Mouse (Mus musculus): ENCODE measurements around the gene Nptx2. TPM values are rescaled to one million over a fixed set of nuclear protein-coding genes. Genes with fewer than 3 reads are reported as not detected.

Gene Nptx2
- polyA plus RNA-seq, 1 experiment from 2014 or later, result 0.97 TPM

GRCm38 (mm10) chr5:144542711-144543308 lies 2.9 kb upstream of the Nptx2 start:
- no peaks in the 10 kb centered on the region for H3K9me3 ChIP-seq
- H3K4me1 ChIP-seq, result peaks cover 25% of the 10 kb centered on the region
- no peak overlapping the region for H3K4me3 ChIP-seq
- WGBS, result 31% methylated on average over 12 of the region's 12 CpGs
- H3K27ac ChIP-seq, result no peak overlapping the region
- no peaks in the 10 kb centered on the region for H3K36me3 ChIP-seq (replicated peaks)
- H3K27me3 ChIP-seq (ENCODE audit: poor library complexity, severe bottlenecking), result peaks cover 51% of the 10 kb centered on the region
- no peak for DNase-seq (ENCODE audit: extremely low spot score, low spot score)

DNA sequence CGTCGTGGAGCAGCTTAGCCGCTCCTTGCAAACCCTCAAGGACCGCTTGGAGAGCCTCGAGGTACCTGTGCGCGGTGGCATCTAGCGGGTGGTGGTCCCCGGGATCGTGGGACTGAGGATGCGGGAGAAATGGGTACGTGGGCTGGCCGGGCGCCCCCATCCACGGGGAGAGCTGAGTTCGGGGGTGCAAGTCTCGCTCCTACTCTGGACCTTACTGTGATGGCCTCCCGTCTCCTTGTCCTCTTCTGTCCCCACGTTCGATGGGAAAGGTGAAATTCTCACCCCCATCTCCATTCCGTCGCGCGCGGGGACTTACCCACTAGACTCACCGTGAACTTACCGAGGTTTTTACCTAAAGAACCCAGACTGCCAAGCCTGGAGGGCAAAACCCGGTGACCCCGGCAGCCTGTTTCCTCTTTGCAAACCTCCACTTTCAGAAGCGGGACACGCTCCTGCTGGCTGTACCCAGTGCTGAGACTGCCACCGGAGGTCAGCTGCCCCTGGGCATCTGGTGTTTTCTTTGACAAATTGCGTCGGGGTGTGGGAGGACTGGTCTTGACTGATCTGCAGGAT lies 807 bp downstream of the Nptx2 start:
- no peaks in the 10 kb centered on the region for H3K9me3 ChIP-seq
- peak overlapping the region; percentile 77 for H3K27ac ChIP-seq
- 2% methylated on average over 34 of the region's 34 CpGs for whole genome bisulfite sequencing
- peaks cover 53% of the 10 kb centered on the region for H3K4me1 ChIP-seq
- DNase-seq (ENCODE audit: extremely low spot score, low spot score), result peak; percentile 38
- H3K27me3 ChIP-seq (ENCODE audit: poor library complexity, severe bottlenecking), result peaks cover 88% of the 10 kb centered on the region
- peak overlapping the region; percentile 51 for H3K4me3 ChIP-seq
- H3K36me3 ChIP-seq (replicated peaks), result no peaks in the 10 kb centered on the region

- peak overlapping the region; percentile 51 for H3K4me3 ChIP-seq
- no peaks in the 10 kb centered on the region for H3K36me3 ChIP-seq (replicated peaks)
- WGBS, result 14% methylated on average over 9 of the region's 9 CpGs
- no peak for DNase-seq (ENCODE audit: extremely low spot score, low spot score)
- peaks cover 97% of the 10 kb centered on the region for H3K27me3 ChIP-seq (ENCODE audit: poor library complexity, severe bottlenecking)
- H3K9me3 ChIP-seq, result no peaks in the 10 kb centered on the region
- H3K4me1 ChIP-seq, result peaks cover 54% of the 10 kb centered on the region
- H3K27ac ChIP-seq, result no peak overlapping the region
Observed at GRCm38 (mm10) chr5:144547333-144547878, 1.7 kb downstream of the Nptx2 start.

DNA sequence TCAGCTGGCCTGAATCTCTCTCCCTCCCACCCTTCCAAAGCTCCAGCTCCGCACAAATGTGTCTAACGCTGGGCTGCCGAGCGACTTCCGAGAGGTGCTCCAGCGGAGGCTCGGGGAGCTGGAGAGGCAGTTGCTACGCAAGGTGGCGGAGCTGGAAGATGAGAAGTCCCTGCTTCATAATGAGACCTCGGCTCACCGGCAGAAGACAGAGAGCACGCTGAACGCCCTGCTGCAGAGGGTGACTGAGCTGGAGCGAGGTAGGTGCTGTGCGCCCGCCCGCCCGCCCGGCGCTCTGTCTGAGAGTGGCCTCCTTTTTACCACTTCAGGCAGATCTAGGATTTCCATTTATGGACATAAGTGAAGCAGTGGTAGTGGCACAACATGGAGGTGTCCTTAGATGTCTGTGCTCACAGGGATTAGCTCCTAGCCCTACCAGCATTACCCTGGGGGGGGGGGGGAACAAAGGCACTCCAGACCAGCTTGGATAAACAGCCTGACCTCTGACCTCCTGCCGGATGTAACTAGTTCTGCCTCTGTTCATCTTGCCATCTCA lies 2.5 kb downstream of the Nptx2 start:
- Histone ChIP-seq H3K27ac (peak overlapping the region; percentile 68), H3K4me3 (peak overlapping the region; percentile 51), H3K36me3 (replicated peaks) (no peaks in the 10 kb centered on the region), H3K4me1 (peaks cover 54% of the 10 kb centered on the region), H3K27me3 (ENCODE audit: poor library complexity, severe bottlenecking) (peaks cover 100% of the 10 kb centered on the region), H3K9me3 (no peaks in the 10 kb centered on the region)
- peak; percentile 55 for DNase-seq (ENCODE audit: extremely low spot score, low spot score)
- 3% methylated on average over 21 of the region's 21 CpGs for WGBS

DNA sequence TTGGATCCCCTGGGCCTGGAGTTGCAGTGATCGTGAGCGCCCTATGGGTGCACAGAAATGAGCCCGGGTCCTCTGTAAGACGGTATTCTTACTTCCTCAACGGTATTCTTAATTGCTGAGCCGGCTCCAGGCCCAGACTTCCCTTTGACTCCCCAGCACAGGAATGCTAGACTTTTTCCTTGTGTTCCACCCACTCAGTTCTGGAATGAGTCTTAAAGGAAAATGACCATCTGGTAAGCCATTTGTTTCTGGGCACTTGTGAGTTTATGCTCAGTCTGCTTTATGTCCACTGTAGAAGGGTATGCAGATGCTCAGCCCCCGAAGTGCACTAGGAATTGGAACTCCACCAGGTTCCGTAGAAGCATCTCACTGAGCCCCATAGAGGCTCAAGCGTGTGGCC lies 4.3 kb downstream of the Nptx2 start:
- peaks cover under 1% of the 10 kb centered on the region; the same call in 1 of the 2 replicates for H3K36me3 ChIP-seq (replicated peaks)
- DNase-seq (ENCODE audit: extremely low spot score, low spot score), result no peak
- peaks cover 60% of the 10 kb centered on the region for H3K4me1 ChIP-seq
- 90% methylated on average over 9 of the region's 9 CpGs for WGBS
- no peak overlapping the region for H3K27ac ChIP-seq
- H3K9me3 ChIP-seq, result no peaks in the 10 kb centered on the region
- no peak overlapping the region for H3K4me3 ChIP-seq
- peaks cover 100% of the 10 kb centered on the region for H3K27me3 ChIP-seq (ENCODE audit: poor library complexity, severe bottlenecking)

DNA sequence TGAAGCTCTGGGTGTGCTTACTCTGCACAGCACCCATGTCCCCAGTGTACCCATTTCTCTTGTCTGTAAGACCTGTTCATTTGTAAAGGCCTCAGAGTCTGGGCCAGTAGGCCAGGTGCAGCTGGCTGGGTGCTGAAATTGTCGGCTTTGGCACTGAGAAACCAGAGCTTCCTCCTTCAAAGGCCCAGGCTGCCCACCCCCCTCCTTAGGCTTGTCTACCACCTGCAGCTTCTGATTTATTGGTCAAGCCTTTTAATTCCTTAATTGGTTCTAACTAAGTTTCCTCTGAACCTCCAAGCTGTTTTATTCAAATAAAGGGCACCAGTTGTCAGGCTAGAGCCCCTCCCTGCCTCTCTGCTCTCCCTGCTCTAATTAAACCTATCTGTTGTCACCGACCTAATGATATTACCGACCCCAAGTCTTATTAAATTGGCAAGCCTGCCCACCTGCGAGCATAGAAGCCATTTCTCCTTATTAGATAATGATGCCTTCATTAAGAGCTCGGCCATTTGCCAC lies 5.0 kb downstream of the Nptx2 start:
- H3K4me1 ChIP-seq, result peaks cover 54% of the 10 kb centered on the region
- H3K36me3 ChIP-seq (replicated peaks), result peaks cover 5% of the 10 kb centered on the region; the same call in 1 of the 2 replicates
- WGBS, result 44% methylated on average over 5 of the region's 5 CpGs
- H3K27ac ChIP-seq, result no peak overlapping the region
- H3K9me3 ChIP-seq, result no peaks in the 10 kb centered on the region
- no peak overlapping the region for H3K4me3 ChIP-seq
- no peak for DNase-seq (ENCODE audit: extremely low spot score, low spot score)
- peaks cover 98% of the 10 kb centered on the region for H3K27me3 ChIP-seq (ENCODE audit: poor library complexity, severe bottlenecking)

- peak; percentile 31 for DNase-seq (ENCODE audit: extremely low spot score, low spot score)
Observed at GRCm38 (mm10) chr5:144556710-144557109, 11.0 kb downstream of the Nptx2 start.

GRCm38 (mm10) chr5:144557363-144557762 lies 11.7 kb downstream of the Nptx2 start:
- H3K4me3 ChIP-seq, result no peak overlapping the region
- H3K27me3 ChIP-seq (ENCODE audit: poor library complexity, severe bottlenecking), result peaks cover 31% of the 10 kb centered on the region
- H3K9me3 ChIP-seq, result no peaks in the 10 kb centered on the region
- peaks cover 25% of the 10 kb centered on the region for H3K4me1 ChIP-seq
- DNase-seq (ENCODE audit: extremely low spot score, low spot score), result no peak
- peaks cover 8% of the 10 kb centered on the region; the same call in 1 of the 2 replicates for H3K36me3 ChIP-seq (replicated peaks)
- H3K27ac ChIP-seq, result peak overlapping the region; percentile 77; the same call in 1 of the 2 replicates
- 69% methylated on average over 8 of the region's 8 CpGs for WGBS

More at GRCm38 (mm10) chr5:144556710-144557109, 11.0 kb downstream of the Nptx2 start:
- peaks cover 38% of the 10 kb centered on the region for H3K27me3 ChIP-seq (ENCODE audit: poor library complexity, severe bottlenecking)
- H3K4me3 ChIP-seq, result no peak overlapping the region
- H3K9me3 ChIP-seq, result no peaks in the 10 kb centered on the region
- H3K36me3 ChIP-seq (replicated peaks), result peaks cover 8% of the 10 kb centered on the region; the same call in 1 of the 2 replicates
- H3K4me1 ChIP-seq, result peaks cover 25% of the 10 kb centered on the region
- 36% methylated on average over 10 of the region's 10 CpGs for WGBS
- peak overlapping the region; percentile 77 for H3K27ac ChIP-seq

DNA sequence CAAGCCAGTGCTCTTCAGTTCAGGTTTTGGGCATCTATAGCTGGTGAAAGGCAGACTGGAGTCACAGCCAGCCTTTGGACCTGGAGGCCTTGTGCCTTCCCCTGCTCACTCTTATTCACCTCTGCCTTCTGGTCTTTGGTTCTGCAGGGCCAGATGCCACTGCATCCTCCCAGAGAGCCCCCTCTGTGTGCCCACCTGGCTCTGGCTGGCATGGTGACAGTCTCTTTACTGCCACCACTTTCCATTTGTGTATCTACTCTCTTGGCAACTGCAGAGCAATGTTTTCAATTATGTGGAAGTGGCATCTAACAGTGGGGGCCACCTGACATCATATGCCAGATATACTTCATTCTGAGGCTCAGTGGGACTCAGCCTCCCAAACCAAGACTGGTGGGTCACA lies 12.8 kb downstream of the Nptx2 start:
- Histone ChIP-seq H3K9me3 (no peaks in the 10 kb centered on the region), H3K27me3 (ENCODE audit: poor library complexity, severe bottlenecking) (peaks cover 20% of the 10 kb centered on the region), H3K4me3 (no peak overlapping the region), H3K36me3 (replicated peaks) (peaks cover 8% of the 10 kb centered on the region; the same call in 1 of the 2 replicates), H3K27ac (peak overlapping the region; percentile 35; the same call in 1 of the 2 replicates), H3K4me1 (peaks cover 25% of the 10 kb centered on the region)
- no peak for DNase-seq (ENCODE audit: extremely low spot score, low spot score)

- no peaks in the 10 kb centered on the region for H3K36me3 ChIP-seq (replicated peaks)
- H3K27me3 ChIP-seq (ENCODE audit: poor library complexity, severe bottlenecking), result no peaks in the 10 kb centered on the region
- peaks cover 6% of the 10 kb centered on the region; the same call in 1 of the 2 replicates for H3K4me1 ChIP-seq
- WGBS, result 86% methylated on average over 4 of the region's 4 CpGs
- H3K9me3 ChIP-seq, result no peaks in the 10 kb centered on the region
- DNase-seq (ENCODE audit: extremely low spot score, low spot score), result no peak
- H3K4me3 ChIP-seq, result no peak overlapping the region
- no peak overlapping the region for H3K27ac ChIP-seq
Observed at GRCm38 (mm10) chr5:144565739-144566138, 20.0 kb downstream of the Nptx2 start.

GRCm38 (mm10) chr5:144585100-144585499 lies 39.4 kb downstream of the Nptx2 start:
- Histone ChIP-seq H3K4me3 (no peak overlapping the region), H3K9me3 (peaks cover 39% of the 10 kb centered on the region; the same call in 1 of the 2 replicates), H3K27me3 (ENCODE audit: poor library complexity, severe bottlenecking) (no peaks in the 10 kb centered on the region), H3K4me1 (no peaks in the 10 kb centered on the region), H3K27ac (no peak overlapping the region), H3K36me3 (replicated peaks) (no peaks in the 10 kb centered on the region)
- 91% methylated on average over 5 of the region's 5 CpGs for WGBS
- DNase-seq (ENCODE audit: extremely low spot score, low spot score), result no peak

DNA sequence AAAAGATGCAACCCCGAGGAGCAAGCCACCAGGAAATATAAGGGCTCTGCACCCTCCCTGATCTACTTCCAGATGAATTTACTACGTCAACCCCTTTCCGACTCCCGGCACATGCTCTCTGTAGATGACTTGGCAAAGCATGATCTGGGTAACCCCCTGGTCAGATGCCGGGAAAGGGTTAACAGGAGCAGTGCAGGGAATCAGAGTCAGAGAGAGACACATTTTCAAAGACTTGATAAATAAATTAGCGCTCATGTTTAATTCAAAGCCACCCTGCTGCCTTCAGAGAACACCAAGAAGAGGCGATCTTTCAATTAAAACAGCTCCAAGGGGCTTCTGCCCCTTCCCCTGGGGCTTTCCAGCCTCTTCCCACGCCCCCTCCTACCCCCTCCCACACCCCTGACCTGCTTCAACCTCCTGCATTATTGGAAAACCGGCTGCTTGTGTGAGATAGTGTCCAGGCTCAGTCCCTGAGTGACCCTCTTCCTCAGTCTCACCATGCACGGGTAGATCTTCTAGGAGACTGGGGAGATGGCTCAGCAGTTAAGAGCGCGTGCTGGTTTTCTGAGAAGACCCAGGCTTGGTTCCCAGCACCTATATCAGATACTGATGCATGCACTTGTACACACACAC lies 45.7 kb downstream of the Nptx2 start:
- Histone ChIP-seq H3K27ac (peak overlapping the region; percentile 36; the same call in 1 of the 2 replicates), H3K9me3 (peaks cover 18% of the 10 kb centered on the region), H3K36me3 (replicated peaks) (no peaks in the 10 kb centered on the region), H3K4me3 (no peak overlapping the region), H3K4me1 (peaks cover 13% of the 10 kb centered on the region), H3K27me3 (ENCODE audit: poor library complexity, severe bottlenecking) (no peaks in the 10 kb centered on the region)
- WGBS, result 48% methylated on average over 12 of the region's 12 CpGs
- peak; percentile 16 for DNase-seq (ENCODE audit: extremely low spot score, low spot score)
